Mouse (Mus musculus) erythroblast, embryonic 14.5 days (primary cell): ENCODE data around the gene Smad3. TPM values are rescaled to one million over a fixed set of nuclear protein-coding genes. Genes with fewer than 3 reads are reported as not detected.

Experiments
- H3K27me3 ChIP-seq: 2 replicates; pipeline ENCODE4 v1.6.1; 2012; ENCODE audit warnings: inconsistent platforms; ENCODE audit not compliant: control insufficient read depth
- H3K36me3 ChIP-seq: 2 replicates; pipeline ENCODE4 v1.6.1; 2012; ENCODE audit warnings: mild to moderate bottlenecking, inconsistent platforms; ENCODE audit not compliant: control insufficient read depth
- H3K4me1 ChIP-seq: 2 replicates; pipeline ENCODE4 v1.6.1; 2012; ENCODE audit warnings: inconsistent platforms; ENCODE audit not compliant: control insufficient read depth
- H3K4me3 ChIP-seq: replicated peaks from 2 replicates; pipeline ENCODE3; 2012; ENCODE audit warnings: moderate library complexity, mild to moderate bottlenecking, inconsistent platforms
- H3K9me3 ChIP-seq: 2 replicates; pipeline ENCODE4 v1.6.1; 2012; ENCODE audit warnings: low read length, inconsistent platforms, mixed read lengths; ENCODE audit not compliant: control insufficient read depth
- GATA1 ChIP-seq: IDR thresholded peaks from 2 replicates; pipeline ENCODE4 v1.6.1; 2012; ENCODE audit warnings: low read length, inconsistent platforms, mixed read lengths
- TAL1 ChIP-seq: IDR thresholded peaks from 3 replicates; pipeline ENCODE4 v1.6.1; 2012; ENCODE audit warnings: low read length, inconsistent platforms, mixed read lengths
- polyA plus RNA-seq: library from polyadenylated mRNA; stranded (reverse); fragments of >175 nt; gene quantifications from 2 replicates; pipeline ENCODE4 v1.2.3, GENCODE M21; 2012

Gene Smad3
- polyA plus RNA-seq, 1 experiment = 0.06 TPM

DNA sequence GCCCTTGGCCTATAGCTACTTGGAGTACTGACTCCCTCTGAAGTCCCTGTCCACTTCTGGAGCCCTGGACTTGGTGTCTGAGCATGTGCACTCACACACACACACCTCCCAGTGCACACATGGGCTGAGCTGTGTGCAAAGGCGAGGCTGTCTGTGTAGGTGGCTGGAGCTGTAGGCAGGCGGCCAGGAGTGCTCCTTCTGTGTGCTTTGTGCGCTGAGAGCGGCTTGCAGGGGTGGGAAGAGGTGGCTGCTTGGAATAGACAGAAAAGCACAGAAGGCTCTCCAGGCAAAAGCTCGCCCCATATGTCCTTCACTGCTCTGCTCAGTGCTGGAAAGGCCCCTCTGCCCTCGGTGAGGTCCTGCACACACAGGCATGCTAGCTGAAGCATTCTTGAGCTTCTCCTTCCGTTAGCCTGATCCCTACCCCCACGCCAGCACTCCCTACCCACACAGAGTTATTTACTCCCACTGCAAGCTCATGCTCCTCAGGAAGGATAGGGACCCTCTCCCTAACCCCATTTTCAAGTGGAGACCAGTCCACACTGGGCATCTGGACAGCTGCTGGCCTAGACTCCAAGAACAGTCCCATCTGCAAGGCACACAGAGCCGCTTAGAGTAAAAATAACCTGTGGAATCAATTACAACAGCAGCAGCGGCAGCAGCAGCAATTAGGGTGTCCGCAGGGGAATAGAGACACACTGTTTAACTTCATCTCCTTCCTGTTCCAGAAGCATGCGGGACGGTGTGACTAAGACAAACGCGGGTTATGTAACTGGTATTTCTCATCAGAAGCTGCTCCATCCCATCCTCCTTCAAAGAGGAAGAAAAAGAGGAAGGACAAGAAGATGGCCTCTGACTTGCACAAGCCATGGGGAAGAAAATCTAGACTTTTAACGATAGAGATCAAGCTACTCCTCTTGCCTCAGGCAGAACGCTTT lies 22.4 kb upstream of the Smad3 start:
- no peak for TF ChIP-seq GATA1
- TF ChIP-seq TAL1 = no peak
- H3K36me3 ChIP-seq = no peaks in the 10 kb centered on the region
- no peak overlapping the region for H3K4me3 ChIP-seq
- peaks cover 73% of the 10 kb centered on the region for H3K4me1 ChIP-seq
- H3K27me3 ChIP-seq = no peaks in the 10 kb centered on the region
- no peaks in the 10 kb centered on the region for H3K9me3 ChIP-seq

DNA sequence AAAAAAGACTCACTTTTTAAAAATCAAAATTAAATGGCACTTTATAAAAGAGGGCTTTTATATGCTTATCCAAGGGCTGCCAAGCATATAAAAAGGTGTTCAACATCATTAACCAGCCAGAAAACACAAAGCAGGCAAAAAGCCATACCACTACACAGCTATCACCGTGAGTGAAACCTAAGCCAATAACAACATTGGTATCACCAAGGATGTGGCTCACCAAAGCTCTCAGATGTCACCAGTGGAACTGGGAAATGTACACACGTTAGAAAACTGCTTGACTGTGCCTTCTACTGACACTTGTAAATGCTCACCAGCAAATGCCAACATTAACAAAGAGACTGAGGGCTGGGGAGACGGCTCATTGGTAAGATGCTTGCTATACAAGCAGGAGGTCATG lies 18.9 kb upstream of the Smad3 start:
- H3K36me3 ChIP-seq = no peaks in the 10 kb centered on the region
- TF ChIP-seq TAL1 (no peak), GATA1 (no peak)
- H3K27me3 ChIP-seq = no peaks in the 10 kb centered on the region
- no peak overlapping the region for H3K4me3 ChIP-seq
- H3K4me1 ChIP-seq = peaks cover 54% of the 10 kb centered on the region
- H3K9me3 ChIP-seq = no peaks in the 10 kb centered on the region

DNA sequence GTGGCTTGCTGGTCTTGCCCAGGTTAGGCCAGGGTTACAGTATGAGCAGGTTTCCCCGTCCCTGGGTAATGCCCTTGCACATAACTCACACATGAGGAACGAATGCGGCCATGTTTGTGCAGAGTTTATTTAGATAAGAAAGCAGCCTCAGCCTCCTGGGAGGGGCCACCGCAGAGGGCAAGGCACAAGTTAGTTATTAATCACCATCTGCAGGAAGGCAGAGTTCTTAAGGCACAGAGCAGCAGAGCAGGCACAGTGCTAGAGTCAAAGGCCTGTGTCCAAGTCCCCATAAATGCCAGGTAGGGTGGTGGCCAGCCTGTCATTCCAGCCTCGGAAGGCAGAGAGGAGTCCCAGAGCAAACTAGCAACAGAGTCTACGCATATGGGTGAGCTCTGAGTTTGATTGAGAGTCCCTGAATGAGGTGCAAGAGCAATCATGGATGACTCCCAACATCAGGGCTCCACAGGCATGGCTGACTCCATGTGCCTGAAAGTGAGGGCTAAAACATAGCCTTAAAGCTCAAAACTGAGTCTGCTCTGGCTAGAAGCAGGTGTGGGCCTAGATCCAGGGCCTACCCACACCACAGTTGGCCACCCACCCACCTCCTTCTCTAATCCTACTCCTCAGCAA lies 17.2 kb upstream of the Smad3 start:
- TF ChIP-seq GATA1 (no peak), TAL1 (no peak)
- Histone ChIP-seq H3K36me3 (no peaks in the 10 kb centered on the region), H3K4me1 (peaks cover 36% of the 10 kb centered on the region), H3K27me3 (no peaks in the 10 kb centered on the region), H3K4me3 (peak overlapping the region; percentile 30), H3K9me3 (no peaks in the 10 kb centered on the region)

DNA sequence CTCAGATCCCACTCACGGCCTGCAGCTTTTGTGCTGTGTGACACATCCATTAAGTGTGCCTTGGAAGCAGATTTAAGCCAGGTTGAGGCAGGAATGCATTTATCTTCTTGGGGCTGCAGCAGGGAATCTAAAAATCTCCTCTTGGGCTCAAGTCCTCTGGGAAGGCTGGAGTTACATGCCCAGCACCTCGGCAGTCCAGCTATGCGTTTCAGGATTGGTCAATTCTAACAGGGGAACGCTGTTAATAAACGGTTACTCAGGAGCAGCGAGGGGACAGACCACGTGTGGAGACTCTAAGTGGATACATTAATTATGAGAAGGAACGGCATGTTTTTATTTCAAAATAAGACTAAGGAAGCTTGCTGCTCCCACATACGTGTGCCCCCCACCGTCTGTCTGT lies 14.7 kb upstream of the Smad3 start:
- peaks cover 5% of the 10 kb centered on the region for H3K9me3 ChIP-seq
- no peaks in the 10 kb centered on the region; the same call in 1 of the 2 replicates for H3K27me3 ChIP-seq
- no peaks in the 10 kb centered on the region for H3K36me3 ChIP-seq
- H3K4me1 ChIP-seq = peaks cover 23% of the 10 kb centered on the region
- no peak overlapping the region for H3K4me3 ChIP-seq
- TF ChIP-seq TAL1 = no peak
- no peak for TF ChIP-seq GATA1

DNA sequence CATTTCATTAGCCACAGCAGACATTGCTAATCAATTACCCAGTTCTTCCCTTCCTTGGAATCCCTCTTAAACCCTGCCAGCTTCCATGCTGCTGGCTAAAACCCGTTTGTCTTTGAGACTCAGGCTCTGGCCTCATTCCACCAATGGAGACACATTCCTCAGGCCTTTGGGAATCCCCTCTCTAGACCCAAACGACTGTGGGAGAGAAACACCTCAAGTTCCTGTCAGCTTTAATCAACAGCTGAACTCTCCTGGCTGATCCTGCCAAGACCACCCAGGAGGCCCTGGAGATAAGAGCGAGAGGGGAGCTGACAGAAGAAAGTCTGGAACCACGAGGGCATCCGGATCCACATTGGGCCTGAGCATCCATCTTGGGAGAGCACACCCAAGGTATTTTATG lies 13.9 kb upstream of the Smad3 start:
- peaks cover 5% of the 10 kb centered on the region for H3K9me3 ChIP-seq
- H3K4me1 ChIP-seq = peaks cover 23% of the 10 kb centered on the region
- no peak for TF ChIP-seq TAL1
- no peak for TF ChIP-seq GATA1
- no peak overlapping the region for H3K4me3 ChIP-seq
- H3K36me3 ChIP-seq = no peaks in the 10 kb centered on the region
- H3K27me3 ChIP-seq = no peaks in the 10 kb centered on the region; the same call in 1 of the 2 replicates

DNA sequence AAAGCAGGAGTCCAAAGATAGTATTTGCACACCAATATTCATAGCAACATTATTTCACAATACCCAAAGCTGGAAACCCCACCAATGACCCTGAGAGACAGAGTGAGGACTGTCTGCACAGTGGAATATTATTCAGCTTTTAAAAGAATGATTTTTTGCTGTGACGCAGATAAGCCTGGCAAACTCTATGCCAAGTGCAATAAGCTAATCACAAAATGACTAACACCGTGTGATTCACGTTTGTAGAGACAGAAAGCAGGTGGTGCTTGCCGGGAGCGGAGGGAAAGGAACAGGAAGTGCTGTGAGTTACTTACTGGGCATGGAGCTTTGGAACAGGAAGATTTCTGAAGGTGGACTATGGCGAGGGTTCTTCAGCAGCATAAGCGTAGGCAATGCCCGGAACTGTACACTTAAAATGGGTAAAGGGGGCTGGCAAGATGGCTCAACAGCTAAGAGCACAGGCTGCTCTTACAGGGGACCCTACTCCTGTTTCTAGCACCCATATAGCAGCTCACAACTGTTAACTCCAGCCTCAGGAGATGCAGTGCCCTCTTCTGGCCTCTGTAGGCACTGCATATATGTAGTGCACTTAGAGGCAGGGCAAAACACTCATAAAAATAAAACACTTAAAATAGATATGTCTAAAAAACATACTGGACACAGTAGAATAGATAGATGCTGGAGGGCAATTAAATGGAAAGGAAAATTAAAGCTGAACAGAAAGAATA lies 3.7 kb upstream of the Smad3 start:
- TF ChIP-seq GATA1 = no peak
- no peak for TF ChIP-seq TAL1
- peaks cover 42% of the 10 kb centered on the region for H3K4me1 ChIP-seq

DNA sequence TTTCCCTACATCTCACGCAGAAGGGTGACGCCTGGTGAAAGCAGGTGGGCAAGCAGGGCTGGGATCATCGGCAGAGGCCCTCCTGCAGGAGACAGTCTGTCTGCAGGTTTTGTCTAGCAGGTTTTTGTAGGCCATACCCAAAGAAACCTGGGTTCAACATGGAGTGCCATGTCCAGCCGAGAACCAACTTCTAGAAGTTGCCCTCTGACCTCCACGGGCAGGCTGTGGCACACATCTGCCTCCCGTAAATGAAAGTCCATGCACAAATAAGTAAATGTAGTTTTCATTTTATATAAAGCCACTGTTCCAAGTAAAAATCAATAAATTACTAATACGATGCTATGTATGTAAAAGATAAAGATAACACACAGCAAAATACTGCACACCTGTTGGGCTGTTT lies 3.0 kb upstream of the Smad3 start:
- H3K4me1 ChIP-seq = peaks cover 49% of the 10 kb centered on the region
- TF ChIP-seq TAL1 (no peak), GATA1 (no peak)
- no peaks in the 10 kb centered on the region; the same call in 1 of the 2 replicates for H3K36me3 ChIP-seq
- H3K4me3 ChIP-seq = no peak overlapping the region
- H3K9me3 ChIP-seq = peaks cover 5% of the 10 kb centered on the region
- H3K27me3 ChIP-seq = no peaks in the 10 kb centered on the region

More for the DNA sequence above, 3.7 kb upstream of the Smad3 start:
- Histone ChIP-seq H3K9me3 (peaks cover 5% of the 10 kb centered on the region), H3K27me3 (no peaks in the 10 kb centered on the region), H3K36me3 (no peaks in the 10 kb centered on the region; the same call in 1 of the 2 replicates), H3K4me3 (no peak overlapping the region)

DNA sequence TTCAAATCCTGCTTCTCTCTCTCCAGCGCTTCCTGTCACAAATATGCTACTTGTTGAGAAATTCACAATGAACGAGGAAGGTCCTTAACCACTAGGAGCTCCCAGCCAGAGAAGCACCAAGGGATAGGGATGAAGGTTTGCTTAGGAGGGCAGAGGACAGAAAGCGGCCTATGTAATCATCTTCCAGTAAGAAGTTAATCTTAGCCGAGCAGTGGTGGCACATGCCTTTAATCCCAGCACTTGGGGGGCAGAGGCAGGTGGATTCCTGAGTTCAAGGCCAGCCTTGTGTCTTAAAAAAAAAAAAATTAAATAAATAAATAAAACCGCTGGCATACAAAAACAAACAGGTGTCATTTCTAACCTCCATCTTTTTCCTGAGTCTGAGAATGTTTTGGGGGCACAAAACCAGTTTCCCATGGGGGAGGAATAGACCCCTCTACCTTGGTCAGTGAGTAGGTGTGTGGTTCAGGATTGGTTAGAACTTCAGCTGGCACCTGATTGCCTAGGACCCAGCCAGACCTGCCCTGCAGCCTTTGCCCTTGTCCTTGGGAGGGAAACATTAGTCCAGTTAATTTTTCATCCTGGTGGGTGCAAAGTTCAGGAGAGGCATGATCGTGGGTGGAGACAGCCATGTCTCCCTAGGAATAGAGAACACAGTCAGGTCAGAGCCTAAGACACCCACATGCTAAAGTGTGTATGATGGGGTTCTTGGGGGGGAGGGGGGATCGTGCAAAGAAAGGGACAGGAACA lies 2.4 kb upstream of the Smad3 start:
- H3K36me3 ChIP-seq = no peaks in the 10 kb centered on the region; the same call in 1 of the 2 replicates
- H3K27me3 ChIP-seq = no peaks in the 10 kb centered on the region
- H3K9me3 ChIP-seq = peaks cover 5% of the 10 kb centered on the region
- no peak for TF ChIP-seq TAL1
- peaks cover 56% of the 10 kb centered on the region for H3K4me1 ChIP-seq
- H3K4me3 ChIP-seq = peak overlapping the region; percentile 82
